Mouse (Mus musculus) kidney, embryonic 16.5 days (tissue): ENCODE data around the gene Tesk2. TPM values are rescaled to one million over a fixed set of nuclear protein-coding genes. Genes with fewer than 3 reads are reported as not detected.

Experiments
- ATAC-seq: fragments of 200-750 bp; cut with Nextera tagmentation; 2 replicates; pipeline ENCODE4 v1.8.0; 2017; ENCODE audit warnings: moderate TSS enrichment; ENCODE audit not compliant: low FRiP score, low TSS enrichment
- H3K27ac ChIP-seq: fragments of 300-500 bp; sonication (generic); 2 replicates; pipeline ENCODE4 v1.5.1; 2014; ENCODE audit warnings: low read length
- H3K27me3 ChIP-seq: fragments of 300-500 bp; sonication (generic); 2 replicates; pipeline ENCODE4 v1.6.1; 2014; ENCODE audit warnings: low read length, control low read depth, mixed read lengths; ENCODE audit not compliant: insufficient read depth
- H3K36me3 ChIP-seq: fragments of 300-500 bp; sonication (generic); 2 replicates; pipeline ENCODE4 v1.6.1; 2014; ENCODE audit warnings: low read length, control low read depth, mixed read lengths; ENCODE audit not compliant: insufficient read depth
- H3K4me1 ChIP-seq: fragments of 300-500 bp; sonication (generic); 2 replicates; pipeline ENCODE4 v1.6.1; 2014; ENCODE audit warnings: low read length, control low read depth, mixed read lengths; ENCODE audit not compliant: insufficient read depth
- H3K4me2 ChIP-seq: fragments of 300-500 bp; sonication (generic); replicated peaks from 2 replicates; pipeline ENCODE4 v1.6.1; 2014; ENCODE audit warnings: low read depth, low read length
- H3K4me3 ChIP-seq: fragments of 300-500 bp; sonication (generic); 2 replicates; pipeline ENCODE4 v1.5.1; 2014; ENCODE audit warnings: mild to moderate bottlenecking, low read length
- H3K9ac ChIP-seq: fragments of 300-500 bp; sonication (generic); replicated peaks from 2 replicates; pipeline ENCODE4 v1.6.1; 2014; ENCODE audit warnings: low read length
- H3K9me3 ChIP-seq: fragments of 300-500 bp; sonication (generic); 2 replicates; pipeline ENCODE4 v1.6.1; 2016; ENCODE audit warnings: low read length, control low read depth
- WGBS: fragments of 180-500 bp; shearing (Covaris S2); extraction: QIAGEN DNeasy Blood & Tissue Kit; methylation state at CpG from one replicate; pipeline ENCODE4 v1.1.7; 2014; 5-methylcytosine and 5-hydroxymethylcytosine counted together
- polyA plus RNA-seq: library from polyadenylated mRNA; unstranded; fragments of >200 nt; fragmentation: Nextera tagmentation; extraction: Ambion mirVana; gene quantifications from 2 replicates; pipeline ENCODE4 v1.2.1, GENCODE M21; 2015

Tesk2 gene
- polyA plus RNA-seq, 1 experiment from 2014 or later, result 9.2 TPM

- no peaks in the 10 kb centered on the region for H3K9me3 ChIP-seq
- WGBS, result 57% methylated on average over 5 of the region's 5 CpGs
- H3K9ac ChIP-seq, result no peak overlapping the region
- H3K36me3 ChIP-seq, result no peaks in the 10 kb centered on the region
- no peak overlapping the region for H3K27ac ChIP-seq
- ATAC-seq, result no peak
- H3K4me2 ChIP-seq, result no peak overlapping the region
- H3K27me3 ChIP-seq, result no peaks in the 10 kb centered on the region
- H3K4me3 ChIP-seq, result no peak overlapping the region
- H3K4me1 ChIP-seq, result 0 out of 2 replicates have a peak, but pooled peaks cover under 1% of the 10 kb centered on the region
These were observed 11.6 kb downstream of the Tesk2 start for GRCm38 (mm10) chr4:116732355-116732754.

DNA sequence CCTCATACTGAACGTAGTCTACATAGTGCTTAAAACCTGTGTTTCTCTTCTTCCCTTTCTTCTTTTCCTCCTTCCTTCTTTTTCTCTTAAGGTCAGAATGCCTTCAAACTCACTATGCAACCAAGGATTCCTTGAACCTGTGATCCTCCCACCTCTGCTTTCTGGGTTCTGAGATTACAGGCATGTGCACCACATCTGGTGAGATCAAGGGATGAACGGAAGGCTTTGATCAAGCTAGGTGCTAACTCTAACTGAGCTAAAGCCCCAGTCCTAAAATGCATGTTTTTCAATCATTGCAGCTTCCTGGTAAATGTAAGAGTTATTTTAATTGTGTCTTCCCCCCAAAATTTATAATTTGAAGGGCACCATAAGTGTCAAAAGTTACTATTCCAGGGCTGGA, 14.2 kb downstream of the Tesk2 start:
- Histone ChIP-seq H3K27me3 (no peaks in the 10 kb centered on the region), H3K4me3 (no peak overlapping the region), H3K4me2 (no peak overlapping the region), H3K9me3 (no peaks in the 10 kb centered on the region), H3K4me1 (0 out of 2 replicates have a peak, but pooled peaks cover 3% of the 10 kb centered on the region), H3K9ac (no peak overlapping the region), H3K36me3 (no peaks in the 10 kb centered on the region), H3K27ac (no peak overlapping the region)
- ATAC-seq, result no peak
- 80% methylated on average over 2 of the region's 2 CpGs for WGBS

DNA sequence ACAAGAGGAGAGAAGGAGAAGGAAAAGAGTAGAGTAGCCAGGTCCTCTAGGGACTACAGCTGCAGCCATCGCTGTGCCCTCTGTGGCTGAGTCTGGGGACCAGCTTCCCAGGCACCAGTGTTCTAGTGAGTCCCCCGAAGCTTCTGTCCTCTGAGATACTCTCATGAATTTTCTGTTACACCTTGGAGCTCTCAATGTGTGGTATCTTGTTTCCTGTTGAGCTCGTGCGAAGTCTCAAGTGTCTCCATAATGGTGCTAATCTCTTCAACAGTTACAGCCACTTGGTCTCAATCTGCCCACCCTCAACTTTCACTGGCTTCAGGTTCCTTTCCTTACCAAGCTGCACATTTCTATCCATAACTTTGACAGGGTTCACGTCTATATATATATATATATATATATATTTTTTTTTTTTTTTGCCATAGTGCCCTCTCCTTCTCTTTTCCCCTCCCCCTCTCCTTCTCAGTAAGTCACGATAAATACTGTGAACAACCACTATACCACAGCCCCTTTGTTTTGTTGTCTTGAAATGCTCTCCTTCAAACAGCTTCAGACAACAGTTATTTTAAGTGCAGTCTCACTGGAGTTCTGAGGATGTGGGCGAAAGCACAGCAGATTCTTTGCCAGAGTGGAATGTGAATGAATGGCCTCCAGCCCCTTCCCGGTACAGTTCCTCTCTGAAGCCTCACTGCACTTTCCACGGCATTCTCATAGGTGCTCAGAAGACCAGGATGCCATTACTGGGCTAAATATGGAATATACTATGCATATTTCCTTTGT, 18.4 kb downstream of the Tesk2 start:
- no peaks in the 10 kb centered on the region for H3K27me3 ChIP-seq
- no peaks in the 10 kb centered on the region for H3K36me3 ChIP-seq
- WGBS, result 72% methylated on average over 9 of the region's 9 CpGs
- no peak overlapping the region for H3K27ac ChIP-seq
- H3K4me3 ChIP-seq, result no peak overlapping the region
- H3K4me1 ChIP-seq, result 0 out of 2 replicates have a peak, but pooled peaks cover 3% of the 10 kb centered on the region
- no peaks in the 10 kb centered on the region for H3K9me3 ChIP-seq
- ATAC-seq, result no peak
- no peak overlapping the region for H3K9ac ChIP-seq
- no peak overlapping the region for H3K4me2 ChIP-seq

- Histone ChIP-seq H3K9ac (no peak overlapping the region), H3K27me3 (no peaks in the 10 kb centered on the region), H3K27ac (no peak overlapping the region), H3K9me3 (no peaks in the 10 kb centered on the region), H3K4me2 (no peak overlapping the region), H3K4me1 (no peaks in the 10 kb centered on the region), H3K36me3 (no peaks in the 10 kb centered on the region), H3K4me3 (no peak overlapping the region)
- no peak for ATAC-seq
- 67% methylated on average over 2 of the region's 2 CpGs for WGBS
These were observed 29.0 kb downstream of the Tesk2 start for GRCm38 (mm10) chr4:116749750-116750149.

DNA sequence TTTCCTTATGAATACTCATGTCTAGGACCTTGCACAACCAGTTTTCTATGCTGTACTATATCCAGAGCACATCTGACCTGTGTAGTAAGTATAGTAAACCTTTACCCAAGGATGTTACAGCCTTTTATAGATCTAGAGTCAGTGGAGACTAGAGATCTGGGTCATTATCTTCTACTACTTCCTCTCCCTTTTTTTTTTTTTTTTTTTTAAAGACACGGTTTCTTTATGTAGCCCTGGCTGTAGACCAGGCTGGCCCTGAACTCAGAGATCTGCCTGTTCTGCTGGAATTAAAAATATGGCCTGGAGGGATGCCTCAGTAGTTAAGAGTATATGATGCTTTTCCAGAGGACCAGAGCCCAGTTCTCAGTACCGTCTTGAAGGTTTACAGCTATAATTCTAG, 41.2 kb downstream of the Tesk2 start:
- no peak overlapping the region for H3K4me3 ChIP-seq
- no peaks in the 10 kb centered on the region for H3K4me1 ChIP-seq
- no peak overlapping the region for H3K27ac ChIP-seq
- no peaks in the 10 kb centered on the region for H3K36me3 ChIP-seq
- no peak for ATAC-seq
- H3K9ac ChIP-seq, result no peak overlapping the region
- WGBS, result 73% methylated on average over 2 of the region's 2 CpGs
- no peak overlapping the region for H3K4me2 ChIP-seq
- H3K9me3 ChIP-seq, result no peaks in the 10 kb centered on the region
- H3K27me3 ChIP-seq, result no peaks in the 10 kb centered on the region

DNA sequence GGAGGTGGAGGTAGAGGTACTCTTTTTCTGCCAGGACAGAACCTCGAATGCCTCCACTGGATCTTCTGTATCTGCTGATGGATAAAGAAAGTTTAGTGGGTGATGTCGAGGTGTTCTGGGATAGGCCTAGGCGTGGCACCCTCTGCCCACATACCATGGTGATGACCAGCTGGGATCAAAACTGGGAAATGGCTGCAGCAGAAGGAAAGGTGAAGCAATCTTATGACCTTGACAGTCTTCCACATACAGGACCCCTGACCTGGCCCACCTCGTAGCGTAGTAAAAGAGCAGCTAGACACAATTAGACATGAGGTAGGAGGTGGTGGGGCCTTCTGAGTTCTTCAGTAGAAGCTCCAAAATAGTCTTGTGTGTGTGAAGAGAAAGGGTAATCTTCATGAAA, 43.3 kb downstream of the Tesk2 start:
- no peak overlapping the region for H3K4me2 ChIP-seq
- no peak for ATAC-seq
- no peaks in the 10 kb centered on the region for H3K9me3 ChIP-seq
- H3K9ac ChIP-seq, result no peak overlapping the region
- no peak overlapping the region for H3K27ac ChIP-seq
- no peaks in the 10 kb centered on the region for H3K4me1 ChIP-seq
- 89% methylated on average over 5 of the region's 5 CpGs for WGBS
- no peak overlapping the region for H3K4me3 ChIP-seq
- H3K36me3 ChIP-seq, result no peaks in the 10 kb centered on the region
- H3K27me3 ChIP-seq, result no peaks in the 10 kb centered on the region

DNA sequence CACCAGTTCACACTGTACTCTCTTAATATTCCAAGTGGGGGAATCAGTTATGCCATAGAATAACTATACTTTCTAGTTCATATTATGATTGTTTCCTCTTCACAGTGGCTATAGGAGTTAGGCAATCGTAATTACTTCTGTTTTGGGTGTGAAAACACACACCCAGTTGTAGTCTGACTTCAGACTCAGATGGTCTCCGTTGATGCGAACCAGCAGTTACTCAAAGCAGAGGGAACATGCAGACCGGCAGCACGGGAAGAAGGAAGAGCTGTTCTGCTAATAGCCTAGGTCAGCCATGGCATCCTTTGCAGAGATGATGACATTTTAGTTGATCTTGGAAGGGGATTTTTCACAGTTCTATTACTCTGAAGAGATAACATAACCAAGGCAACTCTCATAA, 47.8 kb downstream of the Tesk2 start:
- Histone ChIP-seq H3K9ac (no peak overlapping the region), H3K4me3 (no peak overlapping the region), H3K36me3 (no peaks in the 10 kb centered on the region), H3K4me1 (no peaks in the 10 kb centered on the region), H3K9me3 (no peaks in the 10 kb centered on the region), H3K27ac (no peak overlapping the region), H3K4me2 (no peak overlapping the region), H3K27me3 (no peaks in the 10 kb centered on the region)
- no peak for ATAC-seq
- 71% methylated on average over 5 of the region's 5 CpGs for WGBS

DNA sequence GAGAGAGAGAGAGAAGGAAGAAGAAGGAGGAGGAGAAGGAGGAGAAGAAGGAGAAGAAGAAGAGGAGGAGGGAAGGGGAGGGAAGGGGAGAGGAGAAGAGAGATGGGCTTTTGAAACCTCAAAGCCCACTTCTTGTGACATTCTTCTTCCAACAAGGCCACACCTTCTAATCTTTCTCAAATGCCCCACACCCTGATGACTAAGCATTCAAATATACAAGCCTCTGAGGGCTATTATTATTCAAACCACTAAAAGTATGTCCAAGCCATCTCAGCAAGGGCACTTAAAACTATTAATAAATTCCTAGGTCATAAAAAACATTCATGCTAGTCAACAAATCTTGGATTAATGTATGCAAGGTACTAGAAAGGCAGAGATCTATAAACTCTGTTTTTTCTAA, 48.3 kb downstream of the Tesk2 start:
- ATAC-seq, result no peak
- no peak overlapping the region for H3K4me3 ChIP-seq
- no peak overlapping the region for H3K4me2 ChIP-seq

DNA sequence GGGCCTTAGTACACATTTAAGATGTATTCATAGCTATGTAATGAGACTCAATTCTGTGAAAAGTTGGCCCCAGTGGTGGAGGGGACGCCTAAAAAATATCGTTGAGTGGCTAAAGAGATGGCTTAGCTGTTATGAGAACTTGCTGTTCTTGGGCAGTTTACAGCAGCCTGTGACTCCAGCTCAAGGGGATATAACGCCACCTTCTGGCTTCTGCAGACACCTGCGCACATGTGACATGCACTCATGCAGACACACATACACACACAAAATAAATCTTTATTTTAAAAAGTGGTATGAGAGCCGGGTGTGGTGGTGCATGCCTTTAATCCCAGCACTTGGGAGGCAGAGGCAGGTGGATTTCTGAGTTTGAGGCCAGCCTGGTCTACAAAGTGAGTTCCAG, 55.6 kb downstream of the Tesk2 start:
- Histone ChIP-seq H3K4me2 (no peak overlapping the region), H3K9me3 (no peaks in the 10 kb centered on the region), H3K9ac (no peak overlapping the region), H3K4me1 (no peaks in the 10 kb centered on the region), H3K36me3 (no peaks in the 10 kb centered on the region), H3K27ac (no peak overlapping the region), H3K4me3 (no peak overlapping the region), H3K27me3 (no peaks in the 10 kb centered on the region)
- ATAC-seq, result no peak
- 88% methylated on average over 5 of the region's 5 CpGs for WGBS

More for the DNA sequence above, 48.3 kb downstream of the Tesk2 start:
- no peak overlapping the region for H3K9ac ChIP-seq
- H3K9me3 ChIP-seq, result no peaks in the 10 kb centered on the region
- no peaks in the 10 kb centered on the region for H3K4me1 ChIP-seq
- no peaks in the 10 kb centered on the region for H3K36me3 ChIP-seq
- no peaks in the 10 kb centered on the region for H3K27me3 ChIP-seq
- H3K27ac ChIP-seq, result no peak overlapping the region

GRCm38 (mm10) chr4:116777079-116777478, 56.3 kb downstream of the Tesk2 start:
- no peaks in the 10 kb centered on the region for H3K27me3 ChIP-seq
- H3K9me3 ChIP-seq, result no peaks in the 10 kb centered on the region
- no peaks in the 10 kb centered on the region for H3K36me3 ChIP-seq
- no peak overlapping the region for H3K4me3 ChIP-seq
- ATAC-seq, result no peak
- WGBS, result 88% methylated on average over 3 of the region's 3 CpGs
- H3K9ac ChIP-seq, result no peak overlapping the region
- H3K27ac ChIP-seq, result no peak overlapping the region
- H3K4me1 ChIP-seq, result no peaks in the 10 kb centered on the region
- H3K4me2 ChIP-seq, result no peak overlapping the region
